Mouse (Mus musculus) adipose tissue, adult 10 weeks (tissue): ENCODE measurements around the gene Gabra4. TPM values are rescaled to one million over a fixed set of nuclear protein-coding genes. Genes with fewer than 3 reads are reported as not detected.

Experiments
- polyA plus RNA-seq: library from polyadenylated mRNA; stranded (reverse); fragments of 350-450 nt; fragmentation: Illumina TruSeq; extraction: RNeasy Lipid Tissue Mini Kit (QIAGEN cat#74804); gene quantifications from one replicate; pipeline ENCODE4 v1.2.3, GENCODE M21; 2014; ENCODE audit warnings: low read depth, low replicate concordance

Gabra4 gene
- polyA plus RNA-seq: 4.5 TPM

GRCm38 (mm10) chr5:71658115-71658497 lies at the start of gene Gabra4:
Gabra4 (minus strand) TSS chr5:71658308.

GRCm38 (mm10) chr5:71657482-71658114 lies 510 bp downstream of the Gabra4 start, which contains the start of gene Gabrb1:
Gabrb1 (plus strand) TSS chr5:71658113.

GRCm38 (mm10) chr5:71548079-71548478 lies 110.0 kb downstream of the Gabra4 start, which contains the start of gene Cox7b2:
Cox7b2 (minus strand) TSS chr5:71548205.

Other genes starting within 250 kb of the Gabra4 start
- 8.5 TPM for gene Cox7b2, start 110.1 kb downstream of the Gabra4 start, polyA plus RNA-seq
- gene Gabrb1, start 195 bp downstream of the Gabra4 start, polyA plus RNA-seq: 2.9 TPM